Mouse (Mus musculus): ENCODE results near the gene Sptb.

DNA sequence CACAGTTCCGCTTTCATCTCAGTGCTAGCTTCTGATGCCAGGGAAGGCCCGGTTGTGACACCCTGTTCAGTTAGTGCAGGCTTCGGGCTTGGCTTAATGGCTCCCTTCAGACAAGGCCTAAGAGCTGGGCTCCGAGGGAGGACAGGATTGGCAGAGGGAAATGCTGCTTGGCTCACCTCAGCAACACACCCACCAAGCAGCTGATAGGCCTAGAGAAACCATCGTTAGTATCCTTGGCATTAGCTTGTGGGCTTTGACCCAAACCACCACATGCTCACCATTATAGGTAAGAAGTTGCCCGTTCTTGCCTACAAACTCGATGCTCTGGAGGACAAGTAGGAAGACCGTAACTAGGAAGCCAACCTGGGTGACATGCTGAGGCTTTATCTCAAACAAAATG, 38.3 kb downstream of the Sptb start:
- no peak for TF ChIP-seq CTCF (IDR thresholded peaks at IDR 0.05; ENCODE audit: low read depth, low read length)
- TF ChIP-seq POLR2A (IDR thresholded peaks at IDR 0.05; ENCODE audit: extremely low read depth, insufficient read depth, low read length): no peak
